Mouse (Mus musculus): Measurements from ENCODE around the gene Tyw5.

The Tyw5 gene

GRCm38 (mm10) chr1:57406187-57407151, at the start of gene Tyw5, which contains the start of gene Maip1:
Gene Tyw5 (minus strand): TSS chr1:57407101.
Gene Maip1 (plus strand): TSS chr1:57406328.
- peak; percentile 89 to 90 for DNase-seq

- DNase-seq, result no peak
Observed at GRCm38 (mm10) chr1:57450241-57450640, 43.3 kb upstream of the Tyw5 start.

- no peak for DNase-seq
Observed at GRCm38 (mm10) chr1:57445679-57446078, 38.8 kb upstream of the Tyw5 start.

GRCm38 (mm10) chr1:57440771-57441170, 33.9 kb upstream of the Tyw5 start:
- no peak for DNase-seq

- DNase-seq, result peak; percentile 20 to 40
Observed at GRCm38 (mm10) chr1:57439026-57439425, 32.1 kb upstream of the Tyw5 start.

- peak; percentile 9 to 11 for DNase-seq
Observed at GRCm38 (mm10) chr1:57436954-57437353, 30.1 kb upstream of the Tyw5 start.

- DNase-seq, result peak; percentile 15 to 21
Observed at GRCm38 (mm10) chr1:57436408-57436807, 29.5 kb upstream of the Tyw5 start.

GRCm38 (mm10) chr1:57433141-57433540, 26.2 kb upstream of the Tyw5 start:
- DNase-seq, result no peak

GRCm38 (mm10) chr1:57429786-57430483, 23.0 kb upstream of the Tyw5 start:
- peak; percentile 15 to 27 for DNase-seq

GRCm38 (mm10) chr1:57428368-57429308, 21.7 kb upstream of the Tyw5 start:
- DNase-seq, result peak; percentile 95 to 96

GRCm38 (mm10) chr1:57423696-57424095, 16.8 kb upstream of the Tyw5 start:
- DNase-seq, result peak; percentile 22 to 31

- DNase-seq, result no peak
Observed at GRCm38 (mm10) chr1:57413397-57413796, 6.5 kb upstream of the Tyw5 start.

GRCm38 (mm10) chr1:57408994-57409393, 2.1 kb upstream of the Tyw5 start:
- no peak for DNase-seq

GRCm38 (mm10) chr1:57402116-57402515, 4.8 kb downstream of the Tyw5 start:
- no peak for DNase-seq

GRCm38 (mm10) chr1:57400877-57401276, 6.0 kb downstream of the Tyw5 start:
- no peak for DNase-seq

- no peak for DNase-seq
Observed at GRCm38 (mm10) chr1:57400321-57400720, 6.6 kb downstream of the Tyw5 start.

- peak; percentile 73 to 81 for DNase-seq
Observed at GRCm38 (mm10) chr1:57394051-57394450, 12.8 kb downstream of the Tyw5 start.

- no peak for DNase-seq
Observed at GRCm38 (mm10) chr1:57392417-57392816, 14.5 kb downstream of the Tyw5 start.

GRCm38 (mm10) chr1:57390993-57391790, 15.7 kb downstream of the Tyw5 start:
- DNase-seq, result no peak

- DNase-seq, result no peak
Observed at GRCm38 (mm10) chr1:57388402-57389155, 18.3 kb downstream of the Tyw5 start.

GRCm38 (mm10) chr1:57387876-57388275, 19.0 kb downstream of the Tyw5 start:
- DNase-seq, result peak; percentile 62 to 75

All from cerebellum, postnatal 14 days (tissue).